Mouse (Mus musculus) lung, adult 2 months (tissue): ENCODE results near the gene Fads6.

ENCODE experiments used
- CTCF ChIP-seq: fragments of 200-500 bp; IDR thresholded peaks from 2 replicates; pipeline ENCODE4 v1.5.1; 2011; ENCODE audit warnings: mild to moderate bottlenecking, low read length, control low read depth; ENCODE audit not compliant: insufficient read depth
- POLR2A ChIP-seq: fragments of 200-500 bp; IDR thresholded peaks from 2 replicates; pipeline ENCODE4 v1.6.1; 2011; ENCODE audit warnings: low read depth, mild to moderate bottlenecking, control low read depth, low read length, borderline replicate concordance; ENCODE audit errors: extremely low read depth

GRCm38 (mm10) chr11:115273735-115274134 lies 23.7 kb downstream of the Fads6 start:
- no peak for TF ChIP-seq POLR2A
- no peak for TF ChIP-seq CTCF
